Mouse (Mus musculus): ENCODE data around the gene Tcf15.

DNA sequence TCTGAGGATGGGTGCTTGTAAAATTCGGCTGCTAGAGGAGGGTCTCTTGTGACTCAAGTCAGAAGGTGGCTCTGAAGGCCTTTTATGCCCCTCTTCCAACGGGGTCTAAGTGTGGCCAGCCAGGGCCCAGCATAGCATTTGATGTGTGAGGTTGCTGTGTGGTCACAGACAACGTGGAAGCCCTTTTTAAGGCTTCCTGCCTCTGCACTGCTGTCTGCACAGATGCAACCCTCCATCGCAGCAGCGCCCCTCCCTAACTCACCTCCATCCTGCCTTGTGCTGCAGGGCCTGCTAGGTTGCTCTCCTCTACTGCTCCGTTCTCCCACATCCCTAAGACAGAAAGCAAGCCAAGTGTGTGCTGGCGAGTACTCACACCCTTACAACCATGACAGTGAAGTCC lies 46.8 kb downstream of the Tcf15 start:
- no peak for TF ChIP-seq MAFK (IDR thresholded peaks at IDR 0.05; ENCODE audit: insufficient read depth, low read depth, low read length)
- no peak for TF ChIP-seq ZC3H11A (IDR thresholded peaks at IDR 0.05; ENCODE audit: borderline replicate concordance, low read depth, low read length)
- TF ChIP-seq ZNF384 (IDR thresholded peaks at IDR 0.05; ENCODE audit: low read depth, low read length): no peak
- no peak for TF ChIP-seq CHD2 (IDR thresholded peaks at IDR 0.05; ENCODE audit: low read depth, low read length)
- TF ChIP-seq HCFC1 (IDR thresholded peaks at IDR 0.05; ENCODE audit: borderline replicate concordance, insufficient read depth, low read length): no peak

Data from ES-E14 (cell line).